Mouse (Mus musculus) bone marrow macrophage, adult 2 months (primary cell): ENCODE measurements around the gene Mrgpre.

Experiments used
- CTCF ChIP-seq: IDR thresholded peaks from 2 replicates; pipeline ENCODE4 v1.5.1; 2012; ENCODE audit warnings: low read depth, mild to moderate bottlenecking, low read length, moderate library complexity
- POLR2A ChIP-seq: IDR thresholded peaks from 2 replicates; pipeline ENCODE4 v1.6.1; 2012; ENCODE audit warnings: mild to moderate bottlenecking, low read depth, low read length, borderline replicate concordance

DNA sequence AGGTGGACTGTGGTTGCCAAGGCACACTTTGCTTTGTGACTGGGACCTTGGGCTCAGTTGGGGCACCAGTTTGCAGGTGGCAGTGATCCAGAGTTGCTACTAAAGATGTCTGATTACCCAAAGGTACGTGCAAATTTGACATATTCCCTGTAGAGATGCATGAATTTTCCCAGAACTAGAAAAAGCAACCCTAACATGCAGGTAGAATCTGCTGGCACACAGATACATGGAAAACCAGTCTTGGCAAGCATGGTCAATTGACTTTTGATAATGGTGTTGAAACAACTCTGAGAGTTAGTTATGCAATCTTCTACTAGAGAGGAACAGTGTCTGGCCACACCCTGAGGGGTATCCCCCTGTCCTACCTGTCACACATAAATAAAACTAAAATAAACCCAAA lies 32.9 kb downstream of the Mrgpre start:
- no peak for TF ChIP-seq CTCF
- TF ChIP-seq POLR2A: no peak
